Mouse (Mus musculus) kidney, postnatal 0 days (tissue): ENCODE data around the gene Cacna2d3. TPM values are rescaled to one million over a fixed set of nuclear protein-coding genes. Genes with fewer than 3 reads are reported as not detected.

Experiments
- ATAC-seq: fragments of 200-750 bp; cut with Nextera tagmentation; replicated peaks from 2 replicates; pipeline ENCODE4 v1.8.0; 2017; ENCODE audit warnings: low read depth, moderate number of reproducible peaks, moderate TSS enrichment, moderate library complexity; ENCODE audit not compliant: low FRiP score
- DNase-seq: peaks from one replicate; pipeline ENCODE4 v3.0.0-alpha.2; 2016; ENCODE audit warnings: low spot score
- H3K27ac ChIP-seq: fragments of 300-500 bp; sonication (generic); 2 replicates; pipeline ENCODE4 v1.5.1; 2014; ENCODE audit warnings: mild to moderate bottlenecking
- H3K27me3 ChIP-seq: fragments of 300-500 bp; sonication (generic); 2 replicates; pipeline ENCODE4 v1.6.1; 2014; ENCODE audit warnings: low read length, mixed read lengths; ENCODE audit not compliant: insufficient read depth
- H3K36me3 ChIP-seq: fragments of 300-500 bp; sonication (generic); 2 replicates; pipeline ENCODE4 v1.6.1; 2014; ENCODE audit warnings: low read length, mixed read lengths; ENCODE audit not compliant: insufficient read depth
- H3K4me1 ChIP-seq: fragments of 300-500 bp; sonication (generic); replicated peaks from 2 replicates; pipeline ENCODE4 v1.6.1; 2014; ENCODE audit warnings: antibody characterized with exemption, low read length, mixed read lengths; ENCODE audit not compliant: insufficient read depth
- H3K4me2 ChIP-seq: fragments of 300-500 bp; sonication (generic); 2 replicates; pipeline ENCODE4 v1.6.1; 2014; ENCODE audit warnings: mild to moderate bottlenecking, low read length, moderate library complexity, mixed read lengths
- H3K4me3 ChIP-seq: fragments of 300-500 bp; sonication (generic); replicated peaks from 2 replicates; pipeline ENCODE4 v1.5.1; 2014; ENCODE audit warnings: low read depth, low read length
- H3K9ac ChIP-seq: fragments of 300-500 bp; sonication (generic); 2 replicates; pipeline ENCODE4 v1.6.1; 2014; ENCODE audit warnings: low read depth, low read length
- H3K9me3 ChIP-seq: fragments of 300-500 bp; sonication (generic); replicated peaks from 2 replicates; pipeline ENCODE4 v1.6.1; 2016; ENCODE audit warnings: low read length, inconsistent platforms, mixed read lengths
- CTCF ChIP-seq: IDR thresholded peaks from 2 replicates; pipeline ENCODE4 v1.5.1; 2016; ENCODE audit warnings: antibody characterized with exemption, low read depth, mild to moderate bottlenecking, moderate library complexity
- whole genome bisulfite sequencing: fragments of 180-500 bp; shearing (Covaris S2); extraction: QIAGEN DNeasy Blood & Tissue Kit; methylation state at CpG from one replicate; pipeline ENCODE4 v1.1.7; 2014; 5-methylcytosine and 5-hydroxymethylcytosine counted together
- polyA plus RNA-seq: library from polyadenylated mRNA; unstranded; fragments of >200 nt; fragmentation: Nextera tagmentation; extraction: Ambion mirVana; gene quantifications from 2 replicates; pipeline ENCODE4 v1.2.1, GENCODE M21; 2015

The Cacna2d3 gene
- polyA plus RNA-seq, 1 experiment from 2014 or later, result 1.8 TPM

DNA sequence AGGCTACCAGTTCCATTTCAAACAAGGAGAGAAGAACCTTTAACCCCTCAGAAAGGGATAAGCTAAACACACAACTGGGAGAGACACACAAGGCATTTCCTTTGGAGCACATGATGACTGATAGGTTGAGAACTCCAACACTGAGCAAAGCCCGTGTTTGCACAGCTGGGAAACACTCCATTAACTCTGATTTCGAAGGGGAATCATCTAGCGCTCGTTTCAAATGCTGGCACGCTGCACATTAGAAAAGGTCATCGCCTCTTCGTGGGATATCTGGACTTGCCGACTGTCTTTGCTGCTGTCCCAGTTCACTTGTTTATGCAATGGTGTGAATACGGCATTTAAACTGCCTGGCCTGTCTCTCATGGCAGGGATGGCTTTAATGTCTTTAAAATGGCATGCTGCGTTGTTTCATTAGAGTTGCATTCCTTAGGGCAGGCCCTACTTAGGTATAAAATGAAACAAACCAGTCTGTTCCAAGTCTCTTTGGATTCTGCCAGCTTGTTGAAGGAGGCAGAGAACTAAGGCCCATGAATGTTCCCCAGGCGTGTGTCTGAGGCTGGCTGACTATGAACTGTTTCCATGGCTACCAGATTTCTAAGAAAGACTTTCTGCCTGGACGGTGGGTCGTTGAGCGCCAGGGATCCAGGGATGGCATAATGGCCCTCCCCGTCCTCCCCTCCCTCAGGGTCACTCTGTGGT, 542.8 kb downstream of the Cacna2d3 start:
- 20% methylated on average over 15 of the region's 15 CpGs for WGBS
- Histone ChIP-seq H3K9me3 (no peaks in the 10 kb centered on the region), H3K4me3 (no peak overlapping the region), H3K27me3 (no peaks in the 10 kb centered on the region), H3K4me1 (peaks cover 5% of the 10 kb centered on the region; the same call in 1 of the 2 replicates), H3K36me3 (no peaks in the 10 kb centered on the region), H3K9ac (no peak overlapping the region), H3K4me2 (no peak overlapping the region), H3K27ac (no peak overlapping the region)
- TF ChIP-seq CTCF, result no peak
- ATAC-seq (no peak), DNase-seq (peak; percentile 78)

DNA sequence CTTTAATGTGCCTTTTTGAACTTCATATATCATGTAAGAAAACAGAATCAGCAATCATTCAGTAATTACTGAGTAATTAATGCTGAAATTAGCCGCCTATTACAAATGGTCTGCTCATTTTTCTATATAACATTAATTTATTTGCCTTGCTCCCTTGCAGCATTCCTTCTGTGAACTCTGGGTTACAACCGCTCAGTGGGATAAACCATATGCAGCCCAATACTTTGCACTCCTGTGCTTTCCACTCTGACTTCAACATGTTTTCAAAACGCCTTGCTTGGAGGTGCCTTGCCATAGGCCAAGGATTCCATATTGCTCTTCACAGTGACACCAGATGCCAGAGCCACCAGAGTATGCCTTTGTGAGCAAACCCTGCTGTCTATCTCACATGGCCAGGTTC, 546.9 kb downstream of the Cacna2d3 start:
- Histone ChIP-seq H3K36me3 (no peaks in the 10 kb centered on the region), H3K27ac (no peak overlapping the region), H3K4me3 (no peak overlapping the region), H3K4me1 (peaks cover 5% of the 10 kb centered on the region; the same call in 1 of the 2 replicates), H3K27me3 (no peaks in the 10 kb centered on the region), H3K9me3 (no peaks in the 10 kb centered on the region), H3K4me2 (no peak overlapping the region), H3K9ac (no peak overlapping the region)
- DNase-seq (peak; percentile 89), ATAC-seq (no peak)
- 49% methylated on average over 3 of the region's 3 CpGs for WGBS
- no peak for TF ChIP-seq CTCF

DNA sequence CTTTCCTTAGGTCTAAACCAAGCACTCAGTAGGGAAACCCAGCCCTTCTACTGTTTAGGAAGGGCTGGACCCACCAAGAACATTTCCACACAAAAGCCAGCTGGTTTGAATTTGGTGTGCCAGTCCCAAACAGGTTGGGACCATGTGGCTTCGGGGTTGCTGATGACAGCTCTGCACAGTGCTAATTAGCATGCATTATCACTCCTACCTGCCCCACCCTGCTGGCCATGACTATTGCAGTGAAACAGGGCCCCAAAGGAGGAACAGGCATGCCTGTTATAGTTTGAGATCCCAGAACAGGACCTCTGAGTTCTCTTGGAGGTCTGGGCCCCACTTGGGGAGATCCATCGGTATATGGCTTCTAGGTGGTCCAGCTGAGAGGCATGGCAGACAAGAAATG, 549.5 kb downstream of the Cacna2d3 start:
- DNase-seq (no peak), ATAC-seq (no peak)
- Histone ChIP-seq H3K4me3 (no peak overlapping the region), H3K27me3 (no peaks in the 10 kb centered on the region), H3K36me3 (no peaks in the 10 kb centered on the region), H3K4me1 (no peaks in the 10 kb centered on the region), H3K27ac (no peak overlapping the region), H3K9ac (no peak overlapping the region), H3K9me3 (no peaks in the 10 kb centered on the region), H3K4me2 (no peak overlapping the region)
- WGBS, result 81% methylated on average over 2 of the region's 2 CpGs
- TF ChIP-seq CTCF, result no peak

DNA sequence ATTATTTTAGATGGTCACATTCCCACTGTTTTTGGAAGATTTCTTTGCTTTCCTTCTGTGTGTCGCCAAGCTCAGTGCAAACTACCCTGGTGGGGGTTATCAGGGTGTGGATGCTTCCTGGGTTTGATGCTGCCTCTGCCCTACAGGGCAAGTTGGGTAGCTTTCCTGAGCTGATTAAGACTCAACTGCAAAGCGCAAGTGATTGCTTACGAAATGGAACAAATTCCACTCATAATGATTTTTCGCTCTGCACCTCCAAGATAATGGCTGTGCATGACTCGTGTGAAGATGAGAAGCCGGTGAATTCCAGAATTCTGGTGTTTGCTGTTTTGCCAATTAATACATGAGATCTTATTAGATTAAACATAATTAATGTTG, 557.0 kb downstream of the Cacna2d3 start:
- Histone ChIP-seq H3K4me2 (no peak overlapping the region), H3K36me3 (no peaks in the 10 kb centered on the region), H3K4me1 (no peaks in the 10 kb centered on the region), H3K9ac (no peak overlapping the region), H3K27me3 (no peaks in the 10 kb centered on the region), H3K4me3 (no peak overlapping the region), H3K9me3 (no peaks in the 10 kb centered on the region), H3K27ac (no peak overlapping the region)
- ATAC-seq (no peak), DNase-seq (no peak)
- no peak for TF ChIP-seq CTCF
- WGBS, result 85% methylated on average over 6 of the region's 6 CpGs

DNA sequence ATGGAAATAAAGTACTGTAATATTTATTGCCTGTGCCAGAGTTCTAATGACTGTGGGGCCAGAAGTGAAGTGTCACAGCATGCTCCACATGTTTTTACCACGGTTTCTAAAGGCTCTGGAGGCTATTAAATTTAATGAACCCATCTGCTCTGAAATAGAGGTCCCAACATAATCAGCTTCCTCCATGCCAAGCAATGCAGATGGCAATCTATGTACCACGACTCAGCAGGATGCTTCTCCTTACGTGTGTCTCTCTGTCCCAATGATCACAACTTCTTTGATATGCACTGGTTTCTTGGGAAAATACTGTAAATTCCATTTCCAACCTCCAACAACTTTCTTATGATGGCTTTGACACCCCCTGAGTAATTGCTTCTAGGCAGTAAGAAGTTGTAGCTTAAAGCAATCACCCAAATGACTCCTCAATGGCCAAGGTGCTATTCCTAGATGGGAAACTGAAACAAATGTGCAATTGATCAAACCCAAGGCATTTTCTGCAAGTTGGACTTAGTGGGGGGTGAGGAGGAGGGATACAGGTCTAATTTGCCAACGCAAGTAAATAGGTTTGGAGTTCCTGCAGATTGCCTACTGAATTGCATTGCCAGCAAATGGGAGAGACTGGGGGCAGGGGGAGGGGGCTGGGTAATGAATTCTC, 557.5 kb downstream of the Cacna2d3 start:
- Histone ChIP-seq H3K27me3 (no peaks in the 10 kb centered on the region), H3K4me2 (no peak overlapping the region), H3K27ac (no peak overlapping the region), H3K36me3 (no peaks in the 10 kb centered on the region), H3K4me1 (no peaks in the 10 kb centered on the region), H3K4me3 (no peak overlapping the region), H3K9ac (no peak overlapping the region), H3K9me3 (no peaks in the 10 kb centered on the region)
- WGBS, result 24% methylated on average over 4 of the region's 4 CpGs
- no peak for TF ChIP-seq CTCF
- peak; percentile 49 for DNase-seq
- no peak for ATAC-seq

DNA sequence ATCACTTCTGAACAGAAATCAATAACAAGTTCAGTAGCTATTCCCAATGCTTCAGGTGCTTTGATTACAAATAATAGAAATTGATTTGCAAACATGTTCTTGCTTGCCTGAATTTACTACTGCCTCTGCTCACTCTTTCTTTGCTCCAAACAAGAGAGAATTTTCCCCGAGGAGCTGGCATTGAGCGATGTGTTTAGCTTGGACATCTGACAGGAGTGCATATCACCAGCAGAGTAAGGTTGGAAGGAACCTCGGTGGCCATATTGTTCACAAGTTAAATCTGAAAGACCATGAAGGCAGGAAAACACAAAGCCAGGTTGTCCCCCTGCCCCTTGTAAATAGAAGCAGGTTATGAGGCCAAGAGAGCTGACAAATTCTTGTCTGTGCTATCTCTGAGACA, 561.9 kb downstream of the Cacna2d3 start:
- no peak overlapping the region for H3K27ac ChIP-seq
- no peaks in the 10 kb centered on the region for H3K4me1 ChIP-seq
- ATAC-seq, result no peak
- H3K9me3 ChIP-seq, result no peaks in the 10 kb centered on the region
- no peaks in the 10 kb centered on the region for H3K36me3 ChIP-seq
- H3K4me2 ChIP-seq, result no peak overlapping the region
- WGBS, result 79% methylated on average over 3 of the region's 3 CpGs
- no peaks in the 10 kb centered on the region for H3K27me3 ChIP-seq
- TF ChIP-seq CTCF, result no peak
- no peak overlapping the region for H3K9ac ChIP-seq
- no peak for DNase-seq
- no peak overlapping the region for H3K4me3 ChIP-seq
